Mouse (Mus musculus) stomach, embryonic 14.5 days (tissue): ENCODE data around the gene Olfr1349. TPM values are rescaled to one million over a fixed set of nuclear protein-coding genes. Genes with fewer than 3 reads are reported as not detected.
"Not testable (repeated sequence)": the region's sequence is repeated elsewhere in the genome, so short reads cannot be mapped to it uniquely, and the experiment has no call there.

Experiments used
- ATAC-seq: fragments of 200-750 bp; cut with Nextera tagmentation; 2 replicates; pipeline ENCODE4 v1.8.0; 2017; ENCODE audit warnings: low read depth, moderate TSS enrichment; ENCODE audit not compliant: insufficient number of reproducible peaks, insufficient read depth, low FRiP score
- H3K27ac ChIP-seq: fragments of 300-500 bp; sonication (generic); 2 replicates; pipeline ENCODE4 v1.5.1; 2014; ENCODE audit warnings: mild to moderate bottlenecking, low read length, moderate library complexity, mixed read lengths
- H3K27me3 ChIP-seq: fragments of 300-500 bp; sonication (generic); 2 replicates; pipeline ENCODE4 v1.6.1; 2014; ENCODE audit warnings: low read length, control low read depth, mixed read lengths; ENCODE audit not compliant: control insufficient read depth, insufficient read depth
- H3K36me3 ChIP-seq: fragments of 300-500 bp; sonication (generic); 2 replicates; pipeline ENCODE4 v1.6.1; 2014; ENCODE audit warnings: mild to moderate bottlenecking, control low read depth, low read length, moderate library complexity, mixed read lengths; ENCODE audit not compliant: control insufficient read depth, insufficient read depth
- H3K4me1 ChIP-seq: fragments of 300-500 bp; sonication (generic); 2 replicates; pipeline ENCODE4 v1.6.1; 2014; ENCODE audit warnings: low read length, control low read depth, mixed read lengths; ENCODE audit not compliant: control insufficient read depth, insufficient read depth
- H3K4me2 ChIP-seq: fragments of 300-500 bp; sonication (generic); replicated peaks from 2 replicates; pipeline ENCODE4 v1.6.1; 2014; ENCODE audit warnings: low read depth, low read length, control low read depth
- H3K4me3 ChIP-seq: fragments of 300-500 bp; sonication (generic); 2 replicates; pipeline ENCODE4 v1.5.1; 2014; ENCODE audit warnings: low read depth, low read length, control low read depth
- H3K9ac ChIP-seq: fragments of 300-500 bp; sonication (generic); replicated peaks from 2 replicates; pipeline ENCODE4 v1.6.1; 2014; ENCODE audit warnings: low read depth, mild to moderate bottlenecking, control low read depth, low read length, moderate library complexity, mixed read lengths
- H3K9me3 ChIP-seq: fragments of 300-500 bp; sonication (generic); 2 replicates; pipeline ENCODE4 v1.6.1; 2016; ENCODE audit warnings: low read depth, low read length, control low read depth; ENCODE audit not compliant: control insufficient read depth
- WGBS: fragments of 180-500 bp; shearing (Covaris S2); extraction: QIAGEN DNeasy Blood & Tissue Kit; methylation state at CpG from one replicate; pipeline ENCODE4 v1.1.7; 2014; 5-methylcytosine and 5-hydroxymethylcytosine counted together
- polyA plus RNA-seq: library from polyadenylated mRNA; unstranded; fragments of >200 nt; fragmentation: Nextera tagmentation; extraction: Ambion mirVana; gene quantifications from 2 replicates; pipeline ENCODE4 v1.2.1, GENCODE M21; 2014

The Olfr1349 gene
- not detected in 2 replicates for polyA plus RNA-seq

DNA sequence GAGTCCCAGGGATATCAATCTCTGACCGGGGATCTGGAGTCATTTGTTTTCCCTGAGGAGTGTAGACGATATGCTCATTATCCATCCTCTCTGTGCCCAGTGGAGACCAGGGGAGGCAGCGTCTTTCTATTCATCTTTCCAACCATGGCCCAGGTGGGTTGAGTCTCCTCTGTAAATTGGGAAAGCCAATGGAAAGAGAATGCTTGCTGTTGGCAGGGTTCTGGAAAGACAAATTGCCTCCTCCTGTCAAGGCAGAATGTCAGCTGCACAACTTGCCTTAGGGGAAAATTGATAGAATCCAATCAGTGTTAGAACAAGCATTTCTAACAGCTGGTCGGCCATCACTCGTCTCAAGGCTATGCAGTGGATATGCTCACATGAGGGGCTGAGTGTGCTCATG is at the start of gene Olfr1349:
Gene Olfr1349 (minus strand): TSS at position 101 of the 400 bp plus-strand sequence.
- H3K27me3 ChIP-seq, result no peaks in the 10 kb centered on the region
- 77% methylated on average over 5 of the region's 5 CpGs for WGBS
- no peak within 1 kb of the TSS for H3K4me3 ChIP-seq
- H3K9ac ChIP-seq, result no peak within 1 kb of the TSS
- no peak within 1 kb of the TSS for H3K27ac ChIP-seq
- no peak within 1 kb of the TSS for H3K4me2 ChIP-seq
- H3K9me3 ChIP-seq, result no peaks in the 10 kb centered on the region
- no peaks in the 10 kb centered on the region for H3K4me1 ChIP-seq
- ATAC-seq, result no peak
- H3K36me3 ChIP-seq, result no peaks in the 10 kb centered on the region

DNA sequence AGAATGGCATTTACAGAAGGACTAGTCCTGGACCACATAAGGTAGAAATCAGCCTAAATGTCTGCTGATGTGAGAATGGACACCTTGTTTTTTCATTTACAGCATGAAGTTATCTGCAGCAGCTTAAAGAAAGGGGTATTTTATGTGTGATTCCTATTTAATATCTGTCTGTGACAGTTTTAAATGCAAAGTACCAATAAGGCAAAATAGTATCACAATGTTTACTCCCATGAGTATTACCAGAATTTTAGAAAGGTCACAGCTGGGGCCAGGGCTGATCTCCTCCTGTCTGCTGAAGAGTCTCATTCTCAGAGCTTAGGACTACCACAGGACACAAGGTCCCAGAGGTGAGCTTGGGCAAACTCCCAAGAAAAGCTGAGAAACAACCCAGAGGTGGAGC is 41.8 kb upstream of the Olfr1349 start, which contains the start of gene Olfr1350:
Gene Olfr1350 (plus strand): TSS at position 301 of the 400 bp plus-strand sequence.
- Histone ChIP-seq H3K9ac (no peak within 1 kb of the TSS), H3K36me3 (no peaks in the 10 kb centered on the region), H3K27ac (no peak within 1 kb of the TSS), H3K9me3 (no peaks in the 10 kb centered on the region), H3K4me3 (no peak within 1 kb of the TSS), H3K4me2 (no peak within 1 kb of the TSS), H3K4me1 (no peaks in the 10 kb centered on the region), H3K27me3 (no peaks in the 10 kb centered on the region)
- no peak for ATAC-seq

DNA sequence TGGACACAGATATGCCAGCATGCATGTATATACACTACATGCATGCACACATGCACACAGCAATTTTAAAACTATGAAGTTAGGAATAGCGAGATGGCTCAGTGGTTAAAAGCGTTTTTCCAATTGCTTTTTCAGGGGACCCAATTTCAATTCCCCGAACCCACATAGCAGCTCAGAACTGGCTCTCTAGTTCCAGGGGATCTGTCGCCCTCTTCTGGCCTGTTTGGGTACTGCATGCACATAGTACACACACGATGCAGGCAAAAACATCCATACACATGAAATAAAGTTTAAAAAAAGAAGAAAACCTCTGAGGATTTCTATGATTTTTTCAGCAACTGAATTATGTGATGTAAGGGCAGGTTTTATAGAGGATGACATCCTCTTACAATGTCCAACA is 3.4 kb upstream of the Olfr1349 start:
- no peak overlapping the region for H3K9ac ChIP-seq
- H3K36me3 ChIP-seq, result no peaks in the 10 kb centered on the region
- H3K27ac ChIP-seq, result no peak overlapping the region
- no peak overlapping the region for H3K4me2 ChIP-seq
- H3K9me3 ChIP-seq, result no peaks in the 10 kb centered on the region
- no peak overlapping the region for H3K4me3 ChIP-seq
- ATAC-seq, result no peak
- H3K4me1 ChIP-seq, result no peaks in the 10 kb centered on the region
- 63% methylated on average over 5 of the region's 5 CpGs for WGBS
- H3K27me3 ChIP-seq, result no peaks in the 10 kb centered on the region

DNA sequence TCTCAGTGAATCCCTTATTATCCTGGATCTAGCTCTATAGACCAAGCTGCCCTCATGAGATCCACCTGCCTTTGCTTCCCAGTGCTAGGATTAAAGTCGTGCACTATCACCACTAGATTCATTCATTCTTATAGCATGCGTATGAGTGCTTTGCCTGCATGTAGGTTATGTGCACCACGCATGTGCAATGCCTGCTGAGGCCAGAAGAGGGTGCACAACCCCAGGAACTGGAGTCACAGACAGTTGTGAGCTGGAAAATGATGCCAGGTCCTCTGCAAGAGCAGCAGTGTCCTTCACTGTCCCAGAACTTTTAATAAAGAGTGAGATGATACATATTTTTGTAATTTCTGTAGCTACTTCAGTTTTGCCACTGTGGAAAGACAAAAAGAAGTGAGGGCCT is 2.3 kb upstream of the Olfr1349 start:
- ATAC-seq, result no peak
- Histone ChIP-seq H3K36me3 (no peaks in the 10 kb centered on the region), H3K4me3 (no peak overlapping the region), H3K27ac (no peak overlapping the region), H3K4me2 (no peak overlapping the region), H3K9ac (no peak overlapping the region), H3K27me3 (no peaks in the 10 kb centered on the region), H3K4me1 (no peaks in the 10 kb centered on the region), H3K9me3 (no peaks in the 10 kb centered on the region)
- 69% methylated on average over 3 of the region's 3 CpGs for WGBS

DNA sequence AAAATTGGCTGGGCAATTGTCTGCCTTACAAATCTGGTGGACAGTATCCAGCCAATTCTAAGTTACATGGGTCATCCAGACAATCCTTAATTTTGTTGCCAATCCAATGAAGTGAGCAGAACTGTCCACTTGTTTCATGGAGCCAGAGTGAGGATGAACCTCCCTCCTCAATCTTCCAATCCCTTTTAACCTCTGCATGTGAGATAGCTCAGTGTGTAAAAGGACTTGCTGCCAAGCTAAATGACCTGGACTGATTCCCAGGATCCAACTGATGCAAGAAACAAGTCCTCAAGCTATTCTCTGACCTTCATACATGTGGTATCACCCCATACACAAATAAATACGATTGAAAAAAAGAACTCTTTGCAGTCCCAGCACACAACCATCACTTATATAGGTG is 1.1 kb downstream of the Olfr1349 start:
- H3K9me3 ChIP-seq, result no peaks in the 10 kb centered on the region
- H3K27me3 ChIP-seq, result no peaks in the 10 kb centered on the region
- no peaks in the 10 kb centered on the region for H3K4me1 ChIP-seq
- H3K4me3 ChIP-seq, result no peak overlapping the region
- no peak for ATAC-seq
- no peaks in the 10 kb centered on the region for H3K36me3 ChIP-seq
- H3K4me2 ChIP-seq, result no peak overlapping the region
- no peak overlapping the region for H3K9ac ChIP-seq
- no peak overlapping the region for H3K27ac ChIP-seq
- WGBS, result 39% methylated on average over 1 of the region's 1 CpGs

DNA sequence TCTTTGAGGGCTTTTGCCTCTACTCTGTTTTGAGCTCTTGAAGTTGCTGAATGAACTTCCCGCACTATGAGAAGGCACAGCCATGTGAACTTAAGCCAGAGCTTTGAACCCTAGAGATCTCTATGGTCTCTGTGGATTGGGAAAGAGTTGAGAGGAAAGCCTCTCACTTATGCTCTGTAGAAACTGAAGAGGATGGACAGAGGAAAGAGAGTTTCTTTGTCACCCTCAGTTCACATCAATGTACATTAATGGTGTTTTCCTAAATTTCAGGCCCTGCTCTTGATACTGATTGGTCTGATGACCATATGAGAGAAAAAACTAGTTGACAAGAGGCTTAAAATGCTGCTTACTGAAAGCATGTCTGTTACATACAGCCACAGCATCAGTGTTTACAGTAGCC is 14.1 kb downstream of the Olfr1349 start, which contains the start of gene Olfr1348:
Gene Olfr1348 (minus strand): TSS at position 101 of the 400 bp plus-strand sequence.
- Histone ChIP-seq H3K9ac (no peak within 1 kb of the TSS), H3K4me1 (no peaks in the 10 kb centered on the region), H3K9me3 (no peaks in the 10 kb centered on the region), H3K27ac (no peak within 1 kb of the TSS), H3K36me3 (no peaks in the 10 kb centered on the region), H3K4me2 (no peak within 1 kb of the TSS), H3K4me3 (no peak within 1 kb of the TSS), H3K27me3 (no peaks in the 10 kb centered on the region)
- no peak for ATAC-seq
- 92% methylated on average over 1 of the region's 1 CpGs for WGBS

DNA sequence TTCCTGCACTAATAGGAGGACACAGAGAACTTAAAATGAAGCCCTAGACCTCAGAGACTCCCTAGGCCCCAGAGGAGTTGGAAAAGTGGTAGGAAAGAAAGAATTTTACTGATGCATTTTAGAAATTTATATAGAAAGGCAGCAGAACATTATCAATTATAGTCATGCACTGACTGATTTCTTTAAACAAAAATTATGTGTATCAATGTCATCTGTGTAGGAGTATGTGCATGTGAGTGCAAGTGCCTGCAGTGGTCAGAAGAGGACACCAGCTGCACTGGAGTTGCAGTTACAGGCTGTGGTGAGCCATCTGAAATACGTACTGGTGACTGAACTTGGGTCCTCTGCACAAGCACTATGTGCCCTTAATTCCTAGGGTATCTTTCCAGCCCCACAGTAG is 23.1 kb downstream of the Olfr1349 start, which contains the start of gene Olfr1347:
Gene Olfr1347 (minus strand): TSS at position 101 of the 400 bp plus-strand sequence.
- H3K36me3 ChIP-seq, result no peaks in the 10 kb centered on the region
- ATAC-seq, result no peak
- no peaks in the 10 kb centered on the region for H3K9me3 ChIP-seq
- no peaks in the 10 kb centered on the region for H3K4me1 ChIP-seq
- H3K27ac ChIP-seq, result no peak within 1 kb of the TSS
- H3K4me3 ChIP-seq, result no peak within 1 kb of the TSS
- H3K27me3 ChIP-seq, result no peaks in the 10 kb centered on the region
- no peak within 1 kb of the TSS for H3K9ac ChIP-seq
- 45% methylated on average over 1 of the region's 1 CpGs for WGBS
- no peak within 1 kb of the TSS for H3K4me2 ChIP-seq

DNA sequence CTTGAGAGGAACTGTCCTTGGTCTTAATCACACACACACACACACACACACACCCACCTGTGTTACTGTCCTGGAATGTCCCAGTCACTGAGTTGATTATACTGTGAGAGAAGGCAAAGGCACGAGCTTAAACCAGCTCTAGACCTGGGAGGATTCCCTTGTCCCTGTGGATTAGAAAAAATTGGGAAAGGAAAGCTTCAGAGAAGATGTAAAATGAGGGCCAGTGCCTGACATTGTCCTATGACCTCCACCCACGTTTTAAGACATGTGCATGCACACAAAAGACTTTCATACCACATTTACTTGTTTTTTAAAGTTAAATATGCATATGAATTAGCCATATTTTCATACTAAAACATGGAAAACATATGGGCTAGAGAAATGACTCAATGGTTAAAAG is 35.9 kb downstream of the Olfr1349 start, which contains the start of gene Olfr5:
Gene Olfr5 (minus strand): TSS at position 101 of the 400 bp plus-strand sequence.
- Histone ChIP-seq H3K4me1 (no peaks in the 10 kb centered on the region), H3K4me3 (no peak within 1 kb of the TSS), H3K4me2 (no peak within 1 kb of the TSS), H3K9me3 (no peaks in the 10 kb centered on the region), H3K27me3 (no peaks in the 10 kb centered on the region), H3K9ac (no peak within 1 kb of the TSS), H3K27ac (no peak within 1 kb of the TSS), H3K36me3 (no peaks in the 10 kb centered on the region)
- no peak for ATAC-seq
- whole genome bisulfite sequencing, result 15% methylated on average over 2 of the region's 2 CpGs

DNA sequence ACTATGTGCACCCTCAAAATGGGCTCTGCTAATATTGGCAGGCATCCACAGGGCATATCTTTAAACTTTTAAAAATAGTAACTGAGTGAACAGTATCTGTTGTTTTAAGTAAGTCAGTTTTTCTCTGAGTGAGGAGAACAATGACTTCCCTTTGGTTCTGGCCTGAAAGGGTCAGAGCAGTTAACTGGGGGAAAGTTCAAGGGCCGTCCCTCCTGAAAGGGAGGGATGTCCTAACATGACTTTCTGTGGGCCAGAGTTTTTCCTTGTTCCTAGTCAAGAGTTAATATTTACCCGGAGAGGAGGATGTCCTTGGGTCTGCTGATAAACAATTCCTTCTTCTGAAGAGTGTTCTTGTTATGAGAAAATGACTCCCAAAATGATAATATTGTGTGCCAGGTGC is 45.1 kb downstream of the Olfr1349 start:
- 65% methylated on average over 2 of the region's 2 CpGs for WGBS
- H3K4me1 ChIP-seq, H3K4me3 ChIP-seq, H3K36me3 ChIP-seq, H3K4me2 ChIP-seq, H3K27me3 ChIP-seq, H3K27ac ChIP-seq, H3K9me3 ChIP-seq, H3K9ac ChIP-seq, ATAC-seq: not testable (repeated sequence)
